Mouse (Mus musculus) CH12.LX (cell line): ENCODE data around the gene Gne. TPM values are rescaled to one million over a fixed set of nuclear protein-coding genes. Genes with fewer than 3 reads are reported as not detected.

Experiments
- DNase-seq: peaks from one replicate; pipeline ENCODE4 v3.0.0-alpha.2; 2013; ENCODE audit errors: extremely low read depth
- H3K27ac ChIP-seq: 2 replicates; pipeline ENCODE4 v1.5.1; 2012; ENCODE audit warnings: low read depth, mild to moderate bottlenecking, control low read depth, moderate library complexity; ENCODE audit not compliant: insufficient read depth
- H3K27me3 ChIP-seq: replicated peaks from 2 replicates; pipeline ENCODE3; 2012; ENCODE audit warnings: inconsistent platforms
- H3K36me3 ChIP-seq, 2 experiments: replicated peaks in 1 of 2; 2 replicates each; pipeline versions ENCODE3 to v1.6.1; 2012; ENCODE audit warnings: inconsistent platforms in 1 of 2, low read length in 1 of 2, mild to moderate bottlenecking in 1 of 2, mixed read lengths in 1 of 2, moderate library complexity in 1 of 2; ENCODE audit not compliant: control insufficient read depth in 1 of 2, insufficient read depth in 1 of 2
- H3K4me1 ChIP-seq, 2 experiments: 2 replicates each; pipeline ENCODE4 v1.6.1; 2012; ENCODE audit warnings: inconsistent platforms in 1 of 2, moderate library complexity in 1 of 2; ENCODE audit not compliant: insufficient read depth in 2 of 2, control insufficient read depth in 1 of 2
- H3K4me2 ChIP-seq: 2 replicates; pipeline ENCODE4 v1.6.1; 2012; ENCODE audit warnings: low read depth, mild to moderate bottlenecking, control low read depth; ENCODE audit not compliant: poor library complexity, insufficient read depth, severe bottlenecking
- H3K4me3 ChIP-seq, 3 experiments: fragments of 150-350 bp in 1 of 3; sonication (generic) in 1 of 3; replicated peaks in 1 of 3; 2 replicates each; pipeline versions ENCODE3 to v1.5.1; 2011 to 2012; ENCODE audit warnings: low read depth in 2 of 3, low read length in 2 of 3, mild to moderate bottlenecking in 2 of 3, moderate library complexity in 2 of 3, control low read depth in 1 of 3, improper control_type of control experiment in 1 of 3, inconsistent platforms in 1 of 3, mixed read lengths in 1 of 3; ENCODE audit not compliant: poor library complexity in 1 of 3
- H3K79me2 ChIP-seq: replicated peaks from 2 replicates; pipeline ENCODE4 v1.6.1; 2012; ENCODE audit warnings: mild to moderate bottlenecking, moderate library complexity; ENCODE audit not compliant: control insufficient read depth, poor library complexity, insufficient read depth, severe bottlenecking; ENCODE audit errors: extremely low read depth
- H3K9ac ChIP-seq: 2 replicates; pipeline ENCODE4 v1.6.1; 2012; ENCODE audit warnings: low read depth, mild to moderate bottlenecking, control low read depth, moderate library complexity; ENCODE audit not compliant: insufficient read depth
- H3K9me3 ChIP-seq: replicated peaks from 2 replicates; pipeline ENCODE3; 2012; ENCODE audit warnings: low read length, inconsistent platforms, mixed read lengths
- BHLHE40 ChIP-seq: IDR thresholded peaks from 2 replicates; pipeline ENCODE4 v1.6.1; 2011; ENCODE audit warnings: mild to moderate bottlenecking, low read depth, low read length, improper control_type of control experiment
- CHD1 ChIP-seq: IDR thresholded peaks from 2 replicates; pipeline ENCODE4 v1.6.1; 2012; ENCODE audit warnings: low read depth, low read length, improper control_type of control experiment, inconsistent platforms
- CHD2 ChIP-seq: IDR thresholded peaks from 2 replicates; pipeline ENCODE4 v1.6.1; 2011; ENCODE audit warnings: low read length, improper control_type of control experiment
- CTCF ChIP-seq, 2 experiments: IDR thresholded peaks in 1 of 2; conservative IDR thresholded peaks in 1 of 2; 2 replicates each; pipeline ENCODE4 v1.5.1; 2011 to 2012; ENCODE audit warnings: low read depth in 2 of 2, low read length in 2 of 2, improper control_type of control experiment in 1 of 2, inconsistent platforms in 1 of 2, mild to moderate bottlenecking in 1 of 2, moderate library complexity in 1 of 2
- E2F4 ChIP-seq: IDR thresholded peaks from 2 replicates; pipeline ENCODE4 v1.6.1; 2011; ENCODE audit warnings: low read depth, low read length, improper control_type of control experiment; ENCODE audit not compliant: insufficient replicate concordance
- ELF1 ChIP-seq: IDR thresholded peaks from 2 replicates; pipeline ENCODE4 v1.6.1; 2014; ENCODE audit warnings: low read depth, mild to moderate bottlenecking, inconsistent platforms, low read length, improper control_type of control experiment
- EP300 ChIP-seq: IDR thresholded peaks from 2 replicates; pipeline ENCODE4 v1.6.1; 2011; ENCODE audit warnings: low read length, improper control_type of control experiment
- GABPA ChIP-seq: IDR thresholded peaks from 2 replicates; pipeline ENCODE4 v1.6.1; 2012; ENCODE audit warnings: low read depth, low read length, improper control_type of control experiment, inconsistent platforms; ENCODE audit not compliant: insufficient replicate concordance
- HCFC1 ChIP-seq: IDR thresholded peaks from 2 replicates; pipeline ENCODE4 v1.6.1; 2012; ENCODE audit warnings: low read depth, mild to moderate bottlenecking, inconsistent platforms, low read length, improper control_type of control experiment
- IRF4 ChIP-seq: IDR thresholded peaks from 2 replicates; pipeline ENCODE4 v1.6.1; 2014; ENCODE audit warnings: low read depth, mild to moderate bottlenecking, inconsistent platforms, low read length, improper control_type of control experiment
- MAX ChIP-seq: IDR thresholded peaks from 2 replicates; pipeline ENCODE4 v1.6.1; 2011; ENCODE audit warnings: low read length, improper control_type of control experiment
- MAZ ChIP-seq: IDR thresholded peaks from 2 replicates; pipeline ENCODE4 v1.6.1; 2012; ENCODE audit warnings: low read depth, mild to moderate bottlenecking, inconsistent platforms, low read length, improper control_type of control experiment, moderate library complexity
- MEF2A ChIP-seq: IDR thresholded peaks from 2 replicates; pipeline ENCODE4 v1.6.1; 2014; ENCODE audit warnings: low read depth, mild to moderate bottlenecking, inconsistent platforms, low read length, improper control_type of control experiment, borderline replicate concordance
- NELFE ChIP-seq: IDR thresholded peaks from 2 replicates; pipeline ENCODE4 v1.6.1; 2011; ENCODE audit warnings: low read depth, low read length, improper control_type of control experiment
- NRF1 ChIP-seq: IDR thresholded peaks from 2 replicates; pipeline ENCODE4 v1.6.1; 2014; ENCODE audit warnings: low read depth, mild to moderate bottlenecking, inconsistent platforms, low read length, improper control_type of control experiment, moderate library complexity
- POLR2AphosphoS2 ChIP-seq: IDR thresholded peaks from 2 replicates; pipeline ENCODE4 v1.6.1; 2011; ENCODE audit warnings: low read depth, low read length, improper control_type of control experiment
- RAD21 ChIP-seq: IDR thresholded peaks from 2 replicates; pipeline ENCODE4 v1.6.1; 2011; ENCODE audit warnings: low read depth, mild to moderate bottlenecking, low read length, improper control_type of control experiment, moderate library complexity
- RCOR1 ChIP-seq: conservative IDR thresholded peaks from 2 replicates; pipeline ENCODE4 v1.6.1; 2012; ENCODE audit warnings: low read depth, mild to moderate bottlenecking, inconsistent platforms, low read length, improper control_type of control experiment
- SIN3A ChIP-seq: IDR thresholded peaks from 2 replicates; pipeline ENCODE4 v1.6.1; 2012; ENCODE audit warnings: low read length, improper control_type of control experiment, inconsistent platforms
- SMC3 ChIP-seq: IDR thresholded peaks from 2 replicates; pipeline ENCODE4 v1.6.1; 2011; ENCODE audit warnings: low read depth, low read length, improper control_type of control experiment
- UBTF ChIP-seq: IDR thresholded peaks from 2 replicates; pipeline ENCODE4 v1.6.1; 2012; ENCODE audit warnings: low read depth, mild to moderate bottlenecking, inconsistent platforms, low read length, improper control_type of control experiment, moderate library complexity
- USF1 ChIP-seq: IDR thresholded peaks from 2 replicates; pipeline ENCODE4 v1.6.1; 2014; ENCODE audit warnings: low read depth, mild to moderate bottlenecking, inconsistent platforms, low read length, improper control_type of control experiment
- USF2 ChIP-seq: conservative IDR thresholded peaks from 2 replicates; pipeline ENCODE4 v1.6.1; 2011; ENCODE audit warnings: low read depth, low read length, improper control_type of control experiment
- ZKSCAN1 ChIP-seq: IDR thresholded peaks from 2 replicates; pipeline ENCODE4 v1.6.1; 2012; ENCODE audit warnings: low read depth, inconsistent platforms, low read length, improper control_type of control experiment, borderline replicate concordance
- ZNF384 ChIP-seq: IDR thresholded peaks from 2 replicates; pipeline ENCODE4 v1.6.1; 2012; ENCODE audit warnings: low read depth, low read length, improper control_type of control experiment, inconsistent platforms
- dilution Hi-C: fragments of 300-500 bp; cut with MboI; formaldehyde crosslinking; loops from 2 replicates; pipeline ENCODE4 v1.14.3; 2020; ENCODE audit warnings: low sequenced_read_pairs; ENCODE audit not compliant: extremely low pct_unique_long_range_greater_than_20kb, extremely low pct_ligation_motif_present
- in situ Hi-C: fragments of 300-500 bp; cut with MboI; formaldehyde crosslinking; loops from 3 replicates; pipeline ENCODE4 v1.14.3; 2019; ENCODE audit warnings: low sequenced_read_pairs, low pct_ligation_motif_present, low pct_unique_long_range_greater_than_20kb, mixed read lengths
- polyA plus RNA-seq: library from polyadenylated mRNA; unstranded; fragments of >175 nt; gene quantifications from 2 replicates; pipeline ENCODE4 v1.2.1, GENCODE M21; 2012; ENCODE audit warnings: low read depth; ENCODE audit not compliant: insufficient read length
- total RNA-seq, 2 experiments: library from RNA; depleted of rRNA; stranded (reverse); fragments of 300-350 nt in 1 of 2; fragments of >200 nt in 1 of 2; gene quantifications; 2 replicates each; pipeline ENCODE4 v1.2.3; 2012 to 2014

Gne gene
- total and polyA plus RNA-seq, 3 experiments: 34.4 to 37.1 (median 35.3) TPM

- Histone ChIP-seq H3K27me3 (no peaks in the 10 kb centered on the region), H3K27ac (no peak overlapping the region), H3K36me3 (peaks cover 92 to 100% of the 10 kb centered on the region in 2 experiments), H3K4me3 (no peak overlapping the region), H3K4me2 (no peak overlapping the region), H3K79me2 (peaks cover 41% of the 10 kb centered on the region), H3K9me3 (no peaks in the 10 kb centered on the region), H3K9ac (no peak overlapping the region), H3K4me1 (peaks cover 0 to 27% of the 10 kb centered on the region in 2 experiments; a peak in 2 of 4 replicates)
- in situ Hi-C loops: no loop called here
- DNase-seq: no peak
- dilution Hi-C loops: no loop called here
- TF ChIP-seq GABPA (no peak), POLR2AphosphoS2 (no peak), ZNF384 (no peak), IRF4 (no peak), ELF1 (no peak), NRF1 (no peak), CHD1 (no peak), RCOR1 (no peak), EP300 (no peak), BHLHE40 (no peak), MEF2A (no peak), ZKSCAN1 (no peak), USF1 (no peak), MAX (no peak)
Measured at GRCm38 (mm10) chr4:44025570-44025969, 58.4 kb downstream of the Gne start.

DNA sequence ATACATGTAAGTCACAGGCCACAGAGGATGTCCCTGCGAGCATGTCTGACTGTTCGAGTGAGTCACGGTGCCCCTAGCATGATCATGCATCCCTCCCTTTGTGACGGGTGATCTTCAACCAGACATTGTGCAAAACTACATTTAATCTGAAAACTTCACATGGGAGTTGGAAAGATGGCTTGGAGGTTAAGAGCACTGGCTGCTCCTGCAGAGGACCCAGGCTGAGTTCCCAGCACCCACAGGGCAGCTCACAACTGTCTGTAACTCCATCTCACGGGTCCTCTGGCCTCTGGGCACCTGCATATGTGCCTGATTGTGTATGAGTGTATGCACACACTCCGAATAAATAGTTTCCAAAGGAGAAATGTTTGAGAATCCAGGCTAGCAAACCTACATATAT, 59.7 kb downstream of the Gne start:
- Histone ChIP-seq H3K9ac (no peak overlapping the region), H3K4me3 (no peak overlapping the region)
- no peak for DNase-seq
- dilution Hi-C loops: no loop called here
- no peak for TF ChIP-seq SMC3
- no peak for TF ChIP-seq CTCF (conservative IDR thresholded peaks at IDR 0.05 in 1 of 2, IDR thresholded peaks at IDR 0.05 in 1 of 2; ENCODE audit: low read depth in 2 of 2, low read length in 2 of 2)
- no peak for TF ChIP-seq SIN3A
- no peak for TF ChIP-seq NRF1
- TF ChIP-seq NELFE: no peak
- TF ChIP-seq HCFC1: no peak
- TF ChIP-seq RAD21: no peak
- TF ChIP-seq ZKSCAN1: no peak
- no peak for TF ChIP-seq UBTF
- TF ChIP-seq USF2: no peak
- no peak for TF ChIP-seq ZNF384
- no peak for TF ChIP-seq MAZ
- TF ChIP-seq ELF1: no peak
- no peak for TF ChIP-seq E2F4
- no peak for TF ChIP-seq CHD2
- TF ChIP-seq, all 38 proteins: peak for 0
- in situ Hi-C loops: no loop called here
- H3K27ac ChIP-seq: no peak overlapping the region
- H3K9me3 ChIP-seq: no peaks in the 10 kb centered on the region
- peaks cover 52% of the 10 kb centered on the region for H3K79me2 ChIP-seq
- H3K4me1 ChIP-seq: peaks cover 0 to 27% of the 10 kb centered on the region in 2 experiments; a peak in 2 of 4 replicates
- H3K27me3 ChIP-seq: no peaks in the 10 kb centered on the region
- peaks cover 93 to 100% of the 10 kb centered on the region in 2 experiments for H3K36me3 ChIP-seq
- no peak overlapping the region for H3K4me2 ChIP-seq
